Mouse (Mus musculus): ENCODE data around the gene Phyhipl.

Phyhipl gene

DNA sequence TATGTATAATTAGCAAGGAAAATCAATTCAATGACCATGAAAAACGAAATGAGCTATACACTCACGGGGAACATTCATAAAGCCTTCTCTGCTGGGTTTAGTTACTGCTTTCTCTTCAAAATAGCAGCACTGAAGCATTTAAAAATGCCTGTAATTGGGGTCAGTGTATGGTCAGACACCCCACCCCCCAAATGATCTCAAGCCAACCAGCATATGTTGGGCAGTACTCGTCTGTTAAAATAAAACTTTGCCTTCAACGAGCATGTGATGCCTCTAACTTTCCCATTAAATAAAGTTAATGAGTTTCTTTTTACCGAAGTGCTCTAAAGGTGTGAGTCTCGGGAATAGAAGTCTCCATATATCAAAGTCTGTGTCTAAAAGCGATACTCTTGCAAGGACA lies at the start of gene Phyhipl:
Gene Phyhipl, minus strand, starts transcription at position 138 of the 400 bp plus-strand sequence.
- no peak for DNase-seq

DNA sequence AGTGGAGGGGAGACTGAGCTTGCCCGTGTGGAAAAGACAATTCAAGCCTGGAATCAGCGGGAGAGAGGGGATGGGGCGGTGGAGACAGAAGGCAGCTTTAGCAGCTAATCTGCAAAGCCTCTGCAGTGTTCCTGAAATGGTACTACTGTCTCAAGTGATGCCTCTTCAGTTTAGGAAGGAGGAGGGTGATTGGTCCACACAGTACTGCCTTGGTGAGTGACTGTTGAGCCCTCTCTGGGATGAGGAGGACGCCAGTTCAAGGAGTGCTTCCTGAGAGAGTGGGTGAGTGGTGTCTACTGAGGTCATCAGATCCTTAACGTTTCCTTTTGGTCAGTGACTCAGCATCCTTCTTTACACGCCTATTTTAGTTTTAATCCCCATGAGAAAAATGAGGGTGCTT lies 47.4 kb upstream of the Phyhipl start:
- DNase-seq = no peak

DNA sequence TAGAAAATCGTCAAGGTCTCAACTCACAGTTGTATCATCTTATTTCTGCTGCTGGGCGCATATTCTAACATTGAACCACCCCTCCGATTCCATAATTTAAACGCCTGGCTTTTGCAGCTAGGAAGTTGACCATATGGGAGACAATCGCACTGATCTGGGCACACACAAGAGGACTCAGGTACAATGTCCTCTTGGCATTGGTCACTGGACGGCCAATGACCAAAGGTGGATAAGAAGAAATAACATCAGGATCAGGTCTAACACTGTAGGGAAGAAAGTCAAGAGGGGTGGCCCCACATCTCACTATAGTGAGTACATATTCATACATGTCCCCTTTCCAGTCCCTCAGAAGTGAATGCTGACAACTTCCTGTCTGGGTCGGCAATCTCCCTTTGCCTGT lies 43.8 kb upstream of the Phyhipl start:
- DNase-seq = no peak

DNA sequence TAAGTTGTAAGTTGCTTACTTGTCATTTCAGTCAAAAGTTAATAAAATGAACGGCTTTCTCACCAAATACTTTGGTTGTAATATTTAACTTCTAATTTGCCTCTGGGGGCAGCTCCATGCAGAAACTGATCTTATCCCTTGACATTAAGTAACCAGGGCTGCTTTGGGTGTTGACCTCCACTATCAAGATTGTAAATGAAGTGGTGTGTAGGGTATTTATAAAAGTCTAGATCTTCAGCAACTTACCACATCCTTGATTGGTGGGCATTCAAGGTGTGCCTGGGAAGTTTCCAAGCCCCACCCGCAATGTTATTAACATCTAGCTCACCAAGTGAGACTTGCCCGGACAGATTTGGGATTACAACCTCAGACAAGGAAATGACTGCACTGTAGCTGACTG lies 42.2 kb upstream of the Phyhipl start:
- DNase-seq = no peak

DNA sequence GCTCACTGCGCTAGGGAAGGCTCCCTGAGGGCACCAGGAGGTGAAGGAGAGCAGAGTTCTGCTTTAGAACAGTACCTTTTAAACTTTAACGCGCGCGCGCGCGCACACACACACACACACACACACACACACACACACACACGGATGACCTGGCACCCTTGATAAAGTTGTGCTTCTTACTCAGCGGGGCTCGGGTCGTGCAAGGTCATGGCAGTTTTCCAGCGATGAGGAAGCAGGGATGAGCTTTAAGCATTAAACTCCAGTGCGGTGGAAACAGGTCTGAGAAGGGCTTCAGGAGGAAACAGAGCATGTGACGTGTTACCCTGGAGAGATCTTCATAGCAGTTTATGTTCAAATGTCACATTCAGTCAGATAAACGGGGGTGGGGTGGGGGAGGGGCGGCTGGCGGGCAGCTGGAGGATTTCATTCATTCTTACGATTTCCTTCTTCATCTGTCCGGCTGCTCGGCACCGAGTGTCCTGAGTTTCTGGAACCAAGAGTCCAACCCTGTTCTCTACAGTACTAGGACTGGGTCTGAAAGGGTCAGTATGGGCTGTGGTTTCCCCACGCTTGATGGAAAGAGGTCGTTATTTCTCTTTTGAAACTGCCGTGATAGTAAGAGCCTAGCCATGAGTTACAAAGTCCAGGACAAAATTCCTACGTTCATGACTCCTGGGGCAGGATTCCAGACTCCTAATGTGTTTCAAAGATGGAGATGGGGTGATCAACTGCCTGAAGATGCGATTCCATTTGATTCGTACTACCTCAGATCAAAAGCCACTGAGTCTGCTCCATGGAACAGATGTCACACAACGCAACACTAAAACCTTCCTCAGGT lies 41.2 kb upstream of the Phyhipl start:
- no peak for DNase-seq

DNA sequence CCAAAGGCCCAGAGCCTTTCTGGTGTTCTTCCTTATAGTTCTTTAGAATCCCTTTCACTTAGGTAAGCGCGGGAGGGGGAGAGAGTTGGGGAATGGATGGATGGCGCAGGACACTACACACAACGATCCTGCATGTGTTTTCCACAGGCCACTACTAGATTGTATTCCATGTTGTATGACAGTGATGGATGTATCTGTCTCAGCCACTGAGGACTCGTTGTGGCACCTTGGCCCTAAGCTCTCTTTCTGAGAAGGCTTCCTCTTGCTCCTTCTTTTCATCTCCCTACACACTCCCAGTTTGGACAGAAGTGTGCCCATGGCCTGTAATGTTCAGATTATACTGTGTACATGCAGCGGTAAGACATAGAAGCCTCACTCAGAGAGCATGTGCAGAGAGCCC lies 33.6 kb upstream of the Phyhipl start:
- DNase-seq = no peak

DNA sequence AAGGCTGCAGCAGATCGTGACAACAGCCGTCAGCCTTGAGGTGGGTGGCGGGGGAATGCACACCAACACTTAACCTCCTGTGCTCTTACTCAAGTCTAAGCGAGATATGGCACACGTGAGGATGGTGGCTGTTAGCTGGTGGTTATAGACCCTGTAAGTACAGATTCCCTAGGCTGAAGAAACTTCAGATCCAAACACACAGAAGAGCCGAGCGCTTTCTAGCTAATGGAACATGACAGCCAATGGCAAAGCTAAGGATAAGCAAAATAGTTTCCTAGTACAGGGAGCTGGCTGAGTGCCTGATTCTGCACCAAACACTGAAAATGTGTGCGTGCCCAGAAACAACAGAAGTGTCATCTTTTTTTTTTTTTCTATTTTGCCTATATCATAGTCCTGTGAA lies 33.1 kb upstream of the Phyhipl start:
- no peak for DNase-seq

DNA sequence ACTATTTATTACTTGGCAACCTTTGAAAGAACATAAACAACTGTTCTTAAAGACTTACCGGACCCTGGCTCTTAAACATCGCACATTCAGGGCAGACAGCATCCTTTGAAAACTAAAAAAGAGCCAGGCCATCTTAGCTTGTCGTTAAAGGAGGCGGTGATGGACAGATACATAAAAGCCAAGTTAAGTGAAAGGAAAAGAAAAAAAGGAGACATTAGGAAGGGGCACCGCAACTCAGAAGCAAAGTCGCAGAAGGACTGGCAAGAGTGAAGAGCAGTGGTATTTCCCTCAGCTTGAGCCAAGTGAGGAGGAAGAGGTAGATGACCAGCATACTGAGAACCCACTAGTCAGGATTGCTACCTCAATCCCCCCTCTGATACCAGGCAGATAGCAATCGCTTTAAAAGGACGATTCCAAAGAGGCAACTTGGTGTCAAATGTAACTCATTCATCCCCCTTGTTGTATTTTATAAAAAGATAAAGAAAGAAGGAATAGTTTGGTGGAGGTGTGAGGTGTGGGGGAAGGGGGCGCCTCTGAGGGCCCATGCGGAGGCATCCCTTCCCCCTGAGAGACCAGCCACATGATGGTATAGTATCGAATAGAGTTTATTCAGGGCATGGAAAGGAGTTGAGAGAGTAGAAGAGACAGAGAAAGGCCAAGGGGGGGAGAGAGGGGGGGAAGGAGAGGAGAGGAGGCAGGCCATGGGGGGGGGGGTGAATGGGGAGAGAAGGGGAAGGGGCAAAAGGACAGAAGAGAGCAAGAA lies 31.4 kb upstream of the Phyhipl start:
- DNase-seq = no peak

DNA sequence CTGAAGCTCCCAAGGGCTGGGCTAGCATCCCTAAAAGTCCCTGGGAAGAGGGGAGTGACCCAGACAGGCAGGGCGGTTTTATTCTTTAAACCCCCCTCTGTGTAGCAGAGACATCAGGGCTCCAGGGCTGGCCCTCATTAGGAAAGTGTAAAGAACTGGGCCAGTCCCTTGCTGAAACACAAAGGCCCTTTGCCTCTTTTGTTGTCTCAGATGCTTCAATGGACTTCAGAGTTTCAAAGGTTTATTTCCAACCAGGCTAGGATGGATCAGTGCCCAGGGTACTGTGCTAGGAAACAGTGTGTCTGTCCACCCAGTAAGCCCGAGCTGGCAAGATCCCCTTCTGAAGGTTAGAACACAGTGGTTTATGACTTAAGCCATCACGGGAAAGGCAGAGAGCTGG lies 30.7 kb upstream of the Phyhipl start:
- no peak for DNase-seq

DNA sequence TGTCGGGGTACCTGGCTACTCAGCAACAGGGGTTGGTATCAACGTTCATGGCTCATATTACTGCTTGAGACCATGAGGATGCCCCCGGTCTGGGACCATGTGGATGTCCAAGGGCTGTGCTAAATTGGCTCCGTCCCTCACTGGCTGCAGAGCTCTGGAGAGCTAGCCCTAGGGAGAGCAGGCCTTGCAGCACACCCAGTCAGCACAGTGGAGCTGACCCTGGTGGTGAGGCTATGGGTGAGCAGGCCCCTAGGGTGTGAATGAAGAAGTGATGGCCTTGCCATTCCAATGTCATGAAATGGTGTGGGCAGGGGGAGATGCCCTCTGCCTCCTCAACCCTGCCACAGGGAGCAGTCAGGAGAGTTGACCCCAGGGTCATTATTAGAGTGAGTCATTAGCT lies 27.7 kb upstream of the Phyhipl start:
- no peak for DNase-seq

DNA sequence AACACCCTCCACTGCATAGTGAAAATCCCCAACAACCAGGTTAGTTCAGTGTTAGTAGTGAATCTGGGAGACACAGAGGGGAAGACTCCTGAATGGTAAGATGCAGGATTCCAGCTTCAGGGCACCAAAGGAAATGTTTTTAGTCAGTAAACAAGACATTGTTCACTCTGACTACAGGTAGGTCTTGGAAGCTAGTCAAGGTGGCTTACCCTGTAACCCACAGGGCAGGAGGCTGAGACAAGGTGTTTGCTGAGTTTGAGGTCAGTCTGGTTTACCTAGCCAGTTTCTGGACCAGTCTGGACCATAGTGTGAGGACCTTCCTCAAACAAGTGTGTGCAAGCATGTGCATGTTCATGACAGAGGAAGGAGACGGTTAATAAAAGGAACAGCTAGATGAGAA lies 22.2 kb upstream of the Phyhipl start:
- DNase-seq = no peak

DNA sequence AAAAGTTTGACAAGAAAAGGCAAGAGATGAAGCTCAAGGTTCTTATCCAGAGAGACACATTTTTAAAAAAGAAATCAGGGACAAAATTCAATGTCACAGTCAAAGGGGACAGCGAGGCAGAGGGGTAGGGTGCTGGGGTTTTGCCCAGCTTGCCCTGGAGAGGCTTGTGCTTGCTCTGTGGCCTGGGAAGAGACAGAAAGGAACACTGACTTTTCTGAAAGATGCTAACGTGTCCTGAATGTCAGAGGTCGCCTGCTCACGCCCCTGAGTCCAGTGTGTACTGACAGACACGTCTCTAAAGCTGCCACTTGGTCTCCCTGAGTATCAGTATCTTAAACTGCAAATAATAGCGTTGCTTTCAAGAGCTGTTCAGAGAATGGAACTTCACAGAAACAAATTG lies 507 bp upstream of the Phyhipl start:
- no peak for DNase-seq

DNA sequence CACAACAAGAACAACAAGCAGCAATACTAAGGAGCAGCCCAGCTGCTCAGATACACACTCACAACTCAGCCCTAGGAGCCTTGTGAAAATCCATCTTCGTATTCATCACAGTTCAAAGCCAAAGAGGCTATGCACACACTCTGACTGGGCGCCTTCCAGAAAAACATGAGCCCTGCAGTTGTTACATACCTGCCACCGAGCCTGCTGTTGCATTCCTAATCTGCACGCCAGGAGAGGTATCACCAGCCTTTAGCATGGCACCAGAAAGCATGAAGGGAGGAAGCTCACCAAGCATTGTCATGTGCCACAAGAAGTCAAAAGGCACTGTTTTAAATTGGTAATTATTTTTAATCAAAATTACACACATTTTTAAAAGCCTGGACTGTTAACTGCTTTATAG lies 1.1 kb downstream of the Phyhipl start:
- no peak for DNase-seq

DNA sequence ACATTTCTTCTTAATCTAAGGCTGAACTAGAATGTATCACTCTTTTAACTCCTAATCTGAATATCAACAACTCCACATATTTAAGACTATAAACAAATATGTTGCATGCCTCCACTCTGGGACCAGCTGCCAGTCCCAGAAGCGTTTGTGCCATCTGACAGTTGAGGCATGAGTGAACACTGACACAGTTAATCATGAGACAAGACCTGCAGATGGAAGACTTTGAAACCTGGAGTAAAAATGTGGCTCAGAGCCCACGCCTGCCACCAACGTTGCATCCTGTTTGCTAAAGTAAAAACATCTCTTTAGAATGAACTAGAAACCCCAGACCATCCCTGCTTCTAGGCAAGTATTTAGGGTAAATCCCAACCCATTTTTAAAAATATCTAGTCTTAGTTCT lies 1.6 kb downstream of the Phyhipl start:
- DNase-seq = no peak

DNA sequence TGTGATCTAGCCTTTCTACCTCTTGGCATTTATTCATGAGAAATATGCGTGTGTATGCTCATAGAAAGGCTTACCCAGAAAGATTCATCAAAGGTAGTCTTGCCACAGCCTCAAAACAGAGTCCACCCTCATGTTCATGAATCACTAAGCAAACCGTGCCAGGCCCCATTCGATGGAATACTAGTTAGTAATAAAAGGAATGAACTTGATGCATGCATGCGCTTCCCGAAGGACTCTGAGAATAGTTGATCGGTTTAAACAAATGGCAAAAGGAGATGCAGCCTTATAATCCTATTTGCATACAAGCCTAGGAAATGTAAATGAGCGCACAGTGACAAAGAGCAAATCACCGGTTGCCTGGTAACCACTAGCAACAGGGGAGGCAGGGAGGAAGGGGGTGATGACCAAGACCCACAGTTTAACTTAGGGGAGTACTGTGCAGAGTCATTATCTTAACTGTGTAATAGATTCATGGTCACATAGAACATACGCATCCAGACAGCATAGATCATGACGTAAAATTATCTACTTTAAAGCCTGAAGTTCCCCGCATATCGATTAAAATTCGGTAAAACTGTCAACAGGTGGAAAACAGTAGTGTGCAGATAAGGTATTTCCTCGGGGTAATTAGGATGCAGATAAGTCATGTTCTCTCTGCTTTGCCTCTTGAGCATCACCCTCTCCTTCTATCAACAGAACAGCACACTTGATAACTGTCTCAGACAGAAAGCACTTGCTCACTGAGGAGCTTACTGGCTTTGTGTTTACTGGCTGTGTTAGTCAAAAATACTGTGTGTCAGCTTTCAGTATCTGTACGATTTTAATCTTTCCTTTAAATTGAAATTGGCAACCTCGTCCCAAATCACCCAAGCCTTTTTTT lies 3.8 kb downstream of the Phyhipl start:
- no peak for DNase-seq

DNA sequence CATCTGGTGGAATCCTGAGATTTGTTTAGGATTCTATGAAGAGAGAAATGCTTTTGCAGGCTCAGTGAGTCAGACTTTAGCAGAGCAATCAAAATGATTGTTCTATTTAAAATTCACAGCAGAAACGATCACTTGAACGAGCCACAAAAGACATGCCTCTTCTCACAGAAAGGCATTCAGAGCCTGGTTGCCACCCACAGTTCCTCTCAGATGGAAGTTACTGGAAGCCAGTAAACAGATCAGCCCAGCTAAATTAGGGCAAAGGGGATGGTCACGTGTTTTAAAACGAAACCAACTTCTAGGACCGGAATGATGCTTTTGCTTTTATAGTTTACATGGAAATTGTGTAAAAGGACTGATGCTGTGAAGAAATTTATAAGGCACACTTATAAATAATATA lies 6.9 kb downstream of the Phyhipl start:
- no peak for DNase-seq

DNA sequence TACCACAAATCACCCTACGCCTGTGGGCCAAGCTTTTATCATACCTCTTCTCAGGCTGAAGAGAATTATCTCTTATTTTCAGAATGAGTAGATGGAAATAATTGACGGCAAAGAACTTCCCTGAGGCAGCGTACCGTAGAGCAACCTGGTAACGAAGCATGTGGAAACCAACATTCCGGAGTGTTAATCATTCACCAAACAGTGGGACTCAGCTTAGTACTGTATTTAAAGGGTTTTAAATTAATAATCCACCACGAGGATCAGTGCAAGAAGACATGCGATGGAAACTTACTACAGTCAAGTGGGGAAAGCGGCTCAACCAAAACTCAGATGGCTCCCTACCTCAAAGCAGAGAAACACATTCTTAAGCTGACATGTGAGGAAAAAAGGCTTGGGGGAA lies 12.6 kb downstream of the Phyhipl start:
- no peak for DNase-seq

DNA sequence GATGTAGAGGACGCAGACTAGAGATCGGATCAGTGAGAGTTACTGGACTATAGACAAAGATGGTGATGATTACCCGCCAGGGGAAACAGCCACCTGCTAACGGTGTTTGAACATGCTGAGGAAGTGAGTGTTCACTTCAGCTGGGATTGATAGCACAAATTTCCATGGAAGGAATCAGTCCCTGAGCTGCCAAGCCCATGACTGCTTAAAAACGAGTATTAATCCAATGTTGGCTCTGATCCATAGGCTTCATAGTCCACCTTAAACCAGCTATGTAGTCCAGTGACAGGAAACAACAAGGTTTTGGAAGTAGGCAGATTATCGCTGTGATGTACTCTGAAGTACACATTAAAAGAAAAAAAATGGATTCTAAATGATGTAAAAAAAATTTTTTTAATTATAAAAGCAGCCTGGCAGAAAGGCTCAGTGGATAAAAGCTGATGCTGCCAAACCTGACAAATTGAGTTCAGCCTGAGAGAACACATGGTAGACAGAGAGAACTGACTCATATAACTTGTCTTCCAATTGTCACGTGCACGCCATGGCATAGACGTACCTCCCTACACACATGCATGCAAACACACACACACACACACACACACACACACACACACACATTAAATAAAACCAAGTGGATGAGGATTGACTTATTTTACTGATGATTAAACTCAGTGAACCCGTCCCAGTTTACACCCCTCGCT lies 14.7 kb downstream of the Phyhipl start:
- no peak for DNase-seq

DNA sequence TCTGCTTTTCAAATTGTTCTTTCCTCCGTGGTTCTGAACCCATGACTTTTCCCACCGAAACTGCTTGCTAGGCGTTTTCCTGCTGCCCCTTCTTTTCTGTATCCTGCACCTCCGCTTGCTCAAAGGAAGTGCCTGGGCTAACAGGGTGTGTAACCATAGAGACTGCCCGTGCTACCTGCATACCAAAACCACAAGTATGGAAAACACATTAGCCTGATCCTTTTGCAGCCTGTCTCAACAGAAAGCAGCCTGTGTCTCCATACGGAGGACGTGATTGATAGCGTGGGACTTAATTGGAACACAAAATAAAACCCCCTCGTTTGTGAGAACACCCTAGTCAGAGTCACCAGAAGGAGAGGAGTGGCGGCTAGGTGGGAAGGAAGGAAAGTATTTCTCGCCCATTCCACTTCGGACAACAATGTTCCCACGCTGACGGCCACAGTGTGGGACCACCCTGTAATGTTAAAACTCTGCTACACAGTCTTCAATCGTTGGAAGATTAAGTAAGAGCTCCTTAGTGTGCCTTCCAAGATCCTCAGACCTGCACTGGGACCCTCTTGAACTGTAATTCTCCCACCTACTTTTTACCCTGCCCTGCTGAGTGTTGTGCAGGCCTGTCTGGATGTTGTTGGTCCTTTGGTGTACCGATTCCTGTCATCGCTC lies 15.6 kb downstream of the Phyhipl start:
- DNase-seq = no peak

DNA sequence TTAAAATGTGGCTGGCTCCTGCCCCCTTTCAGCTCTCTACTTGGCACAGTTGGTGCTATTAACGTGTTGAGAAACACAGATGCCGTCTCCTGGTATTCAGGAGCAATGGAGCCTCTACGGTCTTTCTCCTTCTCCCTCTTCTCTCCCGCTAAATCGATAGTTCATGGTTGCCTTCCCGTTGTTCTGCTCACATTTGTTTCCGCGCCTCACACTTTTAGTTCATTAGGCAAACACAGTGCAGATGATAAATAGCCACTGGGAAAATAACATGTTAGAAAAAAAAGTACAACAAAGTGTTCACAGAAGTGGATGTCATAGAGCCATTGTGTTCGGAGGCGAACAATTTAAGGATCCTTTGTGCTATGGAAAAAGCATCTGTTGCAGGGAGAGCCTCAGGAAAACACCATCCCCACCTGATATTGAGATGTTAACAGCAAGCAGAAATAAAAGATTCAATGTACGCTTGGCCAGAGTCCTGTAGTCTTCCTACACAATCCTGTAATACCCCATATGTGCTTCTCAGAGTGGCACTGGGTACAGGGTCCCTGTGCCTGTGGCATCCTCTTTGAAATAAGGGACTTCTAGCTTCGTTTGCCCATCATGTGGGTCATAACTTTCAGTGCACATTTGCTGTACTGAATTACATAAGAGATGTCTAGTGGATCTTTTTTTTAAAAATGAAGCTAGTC lies 18.0 kb downstream of the Phyhipl start:
- no peak for DNase-seq

DNA sequence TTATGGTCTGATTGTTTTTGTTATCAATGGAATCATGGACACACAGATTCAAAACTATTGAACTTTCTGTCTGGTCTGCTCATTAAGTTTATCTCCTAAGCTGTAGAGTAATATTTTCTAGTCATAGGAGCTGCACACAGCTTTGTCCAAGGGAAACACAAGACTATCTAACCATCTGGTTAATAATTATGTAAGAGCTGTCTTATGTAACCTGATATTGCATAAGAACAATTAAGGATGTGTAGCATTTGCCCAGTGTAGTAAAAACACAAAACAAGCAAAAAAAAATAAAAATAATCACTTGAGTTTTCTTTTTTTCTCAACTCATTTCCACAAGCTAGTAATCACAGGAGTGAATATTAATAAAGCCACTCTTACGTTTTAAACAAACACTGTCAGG lies 20.5 kb downstream of the Phyhipl start:
- no peak for DNase-seq

DNA sequence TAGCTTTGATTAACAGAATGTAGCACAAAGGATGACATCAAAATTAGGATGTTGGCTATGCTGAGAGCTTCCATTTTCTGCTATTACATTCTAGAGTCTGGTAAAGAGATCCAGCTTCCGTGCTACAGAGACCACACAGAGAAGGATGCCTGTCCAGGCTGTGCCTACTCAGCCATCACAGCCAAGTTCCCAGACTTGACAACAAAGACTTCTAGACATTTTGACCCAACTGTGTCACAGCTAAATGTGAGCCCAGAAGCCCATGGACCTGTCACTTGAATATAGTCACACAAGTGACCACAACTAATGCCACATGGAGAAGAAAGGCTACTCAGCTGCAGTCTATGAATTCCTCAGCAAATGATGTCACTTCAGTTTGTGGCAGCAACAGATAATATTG lies 24.6 kb downstream of the Phyhipl start:
- DNase-seq = no peak

Measured in thymus, postnatal 25 days (tissue).